Mouse (Mus musculus) bone marrow macrophage, adult 2 months (primary cell): Measurements from ENCODE around the gene Gm26602.

Source experiments
- CTCF ChIP-seq: IDR thresholded peaks from 2 replicates; pipeline ENCODE4 v1.5.1; 2012; ENCODE audit warnings: low read depth, mild to moderate bottlenecking, low read length, moderate library complexity
- POLR2A ChIP-seq: IDR thresholded peaks from 2 replicates; pipeline ENCODE4 v1.6.1; 2012; ENCODE audit warnings: mild to moderate bottlenecking, low read depth, low read length, borderline replicate concordance

GRCm38 (mm10) chr10:79933861-79934260 is 23.2 kb downstream of the Gm26602 start:
- TF ChIP-seq CTCF (no peak), POLR2A (no peak)
